ENCODE assay signal across 8 mouse cellular contexts in the genomic region with DNA sequence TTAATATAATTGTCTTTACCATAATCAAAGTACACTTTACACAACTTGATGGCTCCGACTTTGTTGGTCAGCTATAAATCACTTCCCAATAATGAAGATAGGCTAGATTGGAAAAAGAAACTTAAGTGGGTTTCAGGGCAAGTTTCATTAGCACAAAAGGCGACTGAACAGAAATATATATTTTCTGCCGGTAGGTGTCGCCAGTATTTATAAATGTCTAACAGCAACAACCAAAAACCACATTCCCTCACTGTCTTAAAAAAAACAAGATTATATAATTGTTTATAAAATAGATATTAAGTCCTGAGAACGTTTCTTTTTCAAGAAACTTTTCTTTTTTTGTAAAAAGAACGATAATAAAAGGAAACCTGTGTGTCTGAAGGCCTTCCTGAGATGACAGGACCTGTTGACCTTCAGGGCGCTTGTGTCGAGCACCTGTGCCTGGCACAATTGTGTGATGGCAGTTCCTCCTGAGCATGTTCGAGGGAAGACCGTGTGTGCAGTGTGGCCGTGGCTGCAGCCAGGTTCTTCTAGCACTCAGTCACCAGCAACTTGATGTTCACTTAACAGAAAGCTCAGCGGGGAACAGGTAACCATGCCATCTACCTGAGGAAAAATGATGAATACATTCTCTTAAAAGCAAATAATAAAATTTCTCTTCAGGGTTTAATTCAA.
DNase-seq lines count a peak whose midpoint lies in the region; ATAC-seq and TF ChIP-seq lines count a peak whose summit lies in the region.

No protein-coding gene starts in this region.

- whole genome bisulfite sequencing in kidney, postnatal 0 days, result 36% methylated on average over 12 of the region's 12 CpGs
- 25% methylated on average over 12 of the region's 12 CpGs for WGBS in liver, postnatal 0 days (ENCODE audit: insufficient replicate concordance)
- whole genome bisulfite sequencing in forebrain, embryonic 15.5 days, result 35% methylated on average over 12 of the region's 12 CpGs

- H3K27ac ChIP-seq in kidney, postnatal 0 days, result no peak overlapping the region
- H3K27ac ChIP-seq in liver, postnatal 0 days (ENCODE audit: low read depth), result peak overlapping the region; percentile 79; the same call in 1 of the 2 replicates
- H3K27ac ChIP-seq in forebrain, embryonic 15.5 days (replicated peaks), result no peak overlapping the region

- H3K9me3 ChIP-seq in kidney, postnatal 0 days (replicated peaks; ENCODE audit: low read length), result no peaks in the 10 kb centered on the region
- H3K9me3 ChIP-seq in liver, postnatal 0 days (ENCODE audit: low read length), result no peaks in the 10 kb centered on the region
- no peaks in the 10 kb centered on the region for H3K9me3 ChIP-seq in forebrain, embryonic 15.5 days

- peak; percentile 90 for DNase-seq in kidney, postnatal 0 days (ENCODE audit: low spot score)
- no peak for DNase-seq in kidney, adult 11 months
- DNase-seq in A20 (ENCODE audit: low read depth, low spot score) (peak; percentile 78), MEL-GATA-1-ER (ENCODE audit: extremely low read depth, low read depth) (peak; percentile 59)
- DNase-seq in embryo, embryonic 10.5 days (ENCODE audit: low spot score), result peak; percentile 81
- peak; percentile 47 for DNase-seq in liver, postnatal 0 days
- DNase-seq in neural tube, embryonic 10.5 days (ENCODE audit: extremely low spot score, low spot score), result no peak

- no peak overlapping the region for H3K9ac ChIP-seq in kidney, postnatal 0 days (ENCODE audit: low read depth, low read length)
- H3K9ac ChIP-seq in liver, postnatal 0 days (replicated peaks), result peak overlapping the region; percentile 88
- no peak overlapping the region for H3K9ac ChIP-seq in forebrain, embryonic 15.5 days (replicated peaks)

- H3K4me3 ChIP-seq in kidney, postnatal 0 days (replicated peaks; ENCODE audit: low read depth, low read length), result no peak overlapping the region
- H3K4me3 ChIP-seq in liver, postnatal 0 days (ENCODE audit: low read depth, low read length), result peak overlapping the region; percentile 79
- no peak overlapping the region for H3K4me3 ChIP-seq in forebrain, embryonic 15.5 days

- H3K27me3 ChIP-seq in kidney, postnatal 0 days (ENCODE audit: insufficient read depth, low read length), result no peaks in the 10 kb centered on the region
- H3K27me3 ChIP-seq in liver, postnatal 0 days (ENCODE audit: insufficient read depth, low read length), result no peaks in the 10 kb centered on the region
- H3K27me3 ChIP-seq in forebrain, embryonic 15.5 days, result peaks cover 17% of the 10 kb centered on the region

- H3K4me2 ChIP-seq in kidney, postnatal 0 days (ENCODE audit: low read length), result peak overlapping the region; percentile 87; the same call in 1 of the 2 replicates
- peak overlapping the region; percentile 93 for H3K4me2 ChIP-seq in liver, postnatal 0 days (ENCODE audit: low read depth, low read length)
- H3K4me2 ChIP-seq in forebrain, embryonic 15.5 days (replicated peaks), result no peak overlapping the region

- TF ChIP-seq CTCF in kidney, postnatal 0 days (IDR thresholded peaks at IDR 0.05; ENCODE audit: low read depth), result peak; percentile 69
- TF ChIP-seq CTCF in liver, postnatal 0 days (IDR thresholded peaks at IDR 0.05; ENCODE audit: low read depth), result peak; percentile 65

- H3K4me1 ChIP-seq in kidney, postnatal 0 days (replicated peaks; ENCODE audit: insufficient read depth, low read length), result peaks cover 3% of the 10 kb centered on the region
- H3K4me1 ChIP-seq in liver, postnatal 0 days (ENCODE audit: insufficient read depth), result peaks cover 29% of the 10 kb centered on the region
- peaks cover 15% of the 10 kb centered on the region for H3K4me1 ChIP-seq in forebrain, embryonic 15.5 days

- no peak for ATAC-seq in kidney, postnatal 0 days (replicated peaks; ENCODE audit: low FRiP score, low read depth)
- ATAC-seq in liver, postnatal 0 days, result no peak
- no peak for ATAC-seq in forebrain, embryonic 15.5 days (replicated peaks)

- H3K36me3 ChIP-seq in kidney, postnatal 0 days (ENCODE audit: insufficient read depth, low read length), result no peaks in the 10 kb centered on the region
- H3K36me3 ChIP-seq in liver, postnatal 0 days (replicated peaks; ENCODE audit: insufficient read depth, low read length), result no peaks in the 10 kb centered on the region
- H3K36me3 ChIP-seq in forebrain, embryonic 15.5 days, result no peaks in the 10 kb centered on the region

- TF ChIP-seq EP300 in liver, postnatal 0 days (IDR thresholded peaks at IDR 0.05; ENCODE audit: low read depth), result peak; percentile 23; the same call in 1 of the 2 replicates

Comparison
In these comparisons a context has a peak if more than half of its experiments do, and no peak if none do; other contexts are left out.
1. DNase-seq: peak in kidney, postnatal 0 days (single experiment), A20 (single experiment), MEL-GATA-1-ER (single experiment), embryo, embryonic 10.5 days (single experiment) and liver, postnatal 0 days (single experiment); none in kidney, adult 11 months (single experiment) and neural tube, embryonic 10.5 days (single experiment).